Mouse (Mus musculus) brown adipose tissue, adult 24 weeks (tissue): Measurements from ENCODE around the gene Galnt7. TPM values are rescaled to one million over a fixed set of nuclear protein-coding genes. Genes with fewer than 3 reads are reported as not detected.

Experiments used
- H3K27ac ChIP-seq: fragments of 200-500 bp; replicated peaks from 2 replicates; pipeline ENCODE4 v1.5.1; 2012; ENCODE audit warnings: low read depth, mild to moderate bottlenecking, low read length
- H3K4me1 ChIP-seq: fragments of 200-500 bp; 2 replicates; pipeline ENCODE4 v1.6.1; 2012; ENCODE audit warnings: low read length, mixed read lengths; ENCODE audit not compliant: control insufficient read depth, insufficient read depth, insufficient read length
- H3K4me3 ChIP-seq: fragments of 200-500 bp; 2 replicates; pipeline ENCODE4 v1.5.1; 2012; ENCODE audit warnings: low read depth, mild to moderate bottlenecking, low read length, moderate library complexity; ENCODE audit not compliant: insufficient read depth
- polyA plus RNA-seq: library from polyadenylated mRNA; stranded (reverse); fragments of >200 nt; gene quantifications from 2 replicates; pipeline ENCODE4 v1.2.4, GENCODE M21; 2012; ENCODE audit not compliant: missing spikeins, insufficient read depth, insufficient read length

Galnt7 gene
- polyA plus RNA-seq, 1 experiment, result 0.79 TPM

GRCm38 (mm10) chr8:57487441-57488155, 165.2 kb downstream of the Galnt7 start, which contains the start of gene Sap30:
TSS of gene Sap30 (minus strand) at chr8:57487860.
- Histone ChIP-seq H3K4me1 (no peaks in the 10 kb centered on the region), H3K27ac (peak within 1 kb of the TSS; percentile 68), H3K4me3 (peak within 1 kb of the TSS; percentile 99)

GRCm38 (mm10) chr8:57486491-57487440, 166.1 kb downstream of the Galnt7 start:
- Histone ChIP-seq H3K27ac (peak overlapping the region; percentile 33; the same call in 1 of the 2 replicates), H3K4me3 (peak overlapping the region; percentile 99), H3K4me1 (no peaks in the 10 kb centered on the region)

GRCm38 (mm10) chr8:57480606-57481005, 172.2 kb downstream of the Galnt7 start:
- H3K4me1 ChIP-seq, result no peaks in the 10 kb centered on the region
- H3K4me3 ChIP-seq, result no peak overlapping the region
- no peak overlapping the region for H3K27ac ChIP-seq

- Histone ChIP-seq H3K4me1 (no peaks in the 10 kb centered on the region), H3K27ac (no peak overlapping the region), H3K4me3 (no peak overlapping the region)
Observed at GRCm38 (mm10) chr8:57479700-57480099, 173.1 kb downstream of the Galnt7 start.

GRCm38 (mm10) chr8:57478406-57478805, 174.4 kb downstream of the Galnt7 start:
- H3K4me1 ChIP-seq, result no peaks in the 10 kb centered on the region
- no peak overlapping the region for H3K27ac ChIP-seq
- H3K4me3 ChIP-seq, result no peak overlapping the region

Other genes starting within 250 kb of the Galnt7 start
- not detected in 2 replicates for gene Scrg1, start 197.1 kb downstream of the Galnt7 start, polyA plus RNA-seq
- 3.9 and 6.5 TPM in 2 replicates for gene Sap30, start 165.2 kb downstream of the Galnt7 start, polyA plus RNA-seq
- gene Hmgb2, start 141.1 kb downstream of the Galnt7 start, polyA plus RNA-seq, result 2.1 and 4.9 TPM in 2 replicates